Mouse (Mus musculus) skeletal muscle tissue, adult 2 months (tissue): ENCODE data around the gene Zfp787.
"Not testable (repeated sequence)": the region's sequence is repeated elsewhere in the genome, so short reads cannot be mapped to it uniquely, and the experiment has no call there.

Source experiments
- DNase-seq: peaks from one replicate; pipeline ENCODE4 v3.0.0-alpha.2; 2012; ENCODE audit warnings: low read depth, low spot score

Gene Zfp787

GRCm38 (mm10) chr7:6162172-6162571, 6.4 kb upstream of the Zfp787 start:
- DNase-seq, result no peak

- DNase-seq, result no peak
These were observed 5.7 kb upstream of the Zfp787 start for GRCm38 (mm10) chr7:6161541-6161940.

GRCm38 (mm10) chr7:6159604-6160003, 3.8 kb upstream of the Zfp787 start:
- DNase-seq, result no peak

- DNase-seq, result no peak
These were observed 1.7 kb upstream of the Zfp787 start for GRCm38 (mm10) chr7:6157479-6157878.

GRCm38 (mm10) chr7:6156901-6157472, 1.2 kb upstream of the Zfp787 start:
- DNase-seq, result no peak

- DNase-seq, result peak; percentile 86
These were observed 545 bp downstream of the Zfp787 start for GRCm38 (mm10) chr7:6155031-6155872.

GRCm38 (mm10) chr7:6154164-6154563, 1.6 kb downstream of the Zfp787 start:
- DNase-seq, result no peak

GRCm38 (mm10) chr7:6153131-6153530, 2.7 kb downstream of the Zfp787 start:
- no peak for DNase-seq

GRCm38 (mm10) chr7:6152036-6152435, 3.8 kb downstream of the Zfp787 start:
- peak; percentile 86 for DNase-seq

- DNase-seq, result no peak
These were observed 4.5 kb downstream of the Zfp787 start for GRCm38 (mm10) chr7:6151266-6151665.

- no peak for DNase-seq
These were observed 8.1 kb downstream of the Zfp787 start for GRCm38 (mm10) chr7:6147688-6148087.

GRCm38 (mm10) chr7:6146982-6147325, 8.8 kb downstream of the Zfp787 start:
- no peak for DNase-seq

DNA sequence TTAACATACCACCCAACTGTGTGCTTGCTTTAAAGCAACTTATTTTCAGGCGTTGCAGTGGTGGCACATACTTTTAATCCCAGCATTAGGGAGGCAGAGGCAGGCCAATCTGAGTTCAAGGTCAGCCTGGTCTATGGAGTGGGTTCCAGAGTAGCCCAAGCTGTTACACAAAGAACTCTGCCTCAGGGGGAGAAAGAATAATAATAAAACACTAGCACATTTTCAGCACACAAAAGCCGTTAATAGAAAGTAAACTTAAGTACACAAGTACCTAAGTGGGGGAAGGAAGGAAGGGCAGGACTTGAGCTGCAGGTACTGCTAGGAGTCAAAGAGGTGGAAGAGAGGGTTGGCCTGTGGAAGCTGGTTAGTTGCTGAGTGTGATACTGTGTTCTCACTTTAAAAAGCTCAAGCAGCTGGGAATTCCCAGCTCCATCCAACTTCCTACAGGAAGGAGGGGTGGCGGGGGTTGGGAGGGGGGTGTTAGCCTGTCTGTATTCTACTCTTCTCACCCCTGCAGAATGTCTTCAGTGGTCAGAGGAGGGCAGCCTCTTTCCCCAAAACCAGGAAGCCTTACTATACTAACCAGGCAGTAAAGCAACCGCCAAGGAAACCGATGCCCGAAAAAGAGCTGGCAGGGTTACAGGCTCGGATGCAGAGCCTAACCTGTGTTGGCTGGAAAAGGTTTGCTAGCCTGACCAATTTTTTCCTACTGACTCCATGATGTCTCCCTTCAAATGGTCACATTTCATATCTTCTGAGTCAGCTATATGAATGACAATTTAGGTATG, 9.4 kb downstream of the Zfp787 start:
- no peak for DNase-seq

DNA sequence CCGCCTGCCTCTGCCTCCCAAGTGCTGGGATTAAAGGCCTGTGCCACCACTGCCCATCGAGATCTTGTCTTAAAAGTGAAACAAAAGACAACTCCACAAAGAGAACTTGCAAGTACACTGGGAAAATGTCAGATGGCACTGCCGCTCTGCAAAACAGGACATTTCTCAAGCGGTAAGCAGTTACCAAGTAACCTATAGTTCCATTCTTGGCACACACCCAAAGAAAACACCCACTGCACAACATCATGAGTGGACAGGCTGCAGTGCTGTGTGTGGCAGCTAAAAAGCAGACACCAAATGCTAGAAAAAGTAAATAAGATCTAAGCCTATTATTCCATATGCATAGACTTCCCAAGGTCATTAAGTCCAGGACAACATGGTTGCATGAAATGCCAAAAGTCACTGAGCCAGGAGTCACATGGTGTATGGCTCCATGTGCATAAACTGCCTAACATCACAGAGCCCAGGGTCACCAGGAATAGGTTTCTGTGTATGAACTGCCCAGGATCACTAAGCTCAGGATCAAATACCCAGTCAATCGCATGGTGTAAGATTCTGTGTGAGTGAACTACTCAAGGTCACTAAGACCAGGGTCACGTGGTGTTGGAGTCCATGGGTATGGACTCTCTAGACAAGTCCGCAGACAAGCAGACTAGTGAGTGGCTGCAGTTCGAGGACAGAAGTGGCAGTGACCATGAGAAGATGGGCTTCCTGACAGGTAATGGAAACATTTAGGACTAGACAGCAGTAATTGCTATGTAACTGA, 10.2 kb downstream of the Zfp787 start:
- no peak for DNase-seq

DNA sequence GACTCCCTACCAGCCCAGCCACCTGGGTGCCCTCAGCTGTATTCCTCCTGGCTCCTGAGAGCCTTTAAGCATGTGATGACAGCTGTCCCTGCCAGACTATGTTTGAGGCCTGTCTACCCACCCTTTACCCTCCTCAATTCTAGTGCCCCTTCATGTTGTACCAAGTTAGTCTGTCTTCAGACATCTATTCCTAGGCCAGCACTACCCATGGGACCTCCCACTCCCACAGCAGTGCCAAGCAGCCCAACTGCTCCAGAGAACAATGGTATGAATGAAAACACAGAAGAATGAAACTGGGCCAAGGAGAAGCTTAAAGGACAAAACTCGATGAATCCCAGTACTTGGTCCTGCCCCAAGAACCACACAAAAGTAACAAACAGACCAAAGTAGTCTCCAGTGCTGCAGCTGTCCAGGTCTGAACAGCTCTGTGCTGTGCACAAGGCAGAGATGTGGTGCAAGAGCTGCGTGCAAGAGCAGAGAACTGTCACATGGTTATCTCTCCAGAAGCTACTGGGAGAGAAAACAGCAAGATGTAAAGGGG, 11.7 kb downstream of the Zfp787 start:
- DNase-seq, result no peak

GRCm38 (mm10) chr7:6139295-6139694, 16.5 kb downstream of the Zfp787 start:
- no peak for DNase-seq

DNA sequence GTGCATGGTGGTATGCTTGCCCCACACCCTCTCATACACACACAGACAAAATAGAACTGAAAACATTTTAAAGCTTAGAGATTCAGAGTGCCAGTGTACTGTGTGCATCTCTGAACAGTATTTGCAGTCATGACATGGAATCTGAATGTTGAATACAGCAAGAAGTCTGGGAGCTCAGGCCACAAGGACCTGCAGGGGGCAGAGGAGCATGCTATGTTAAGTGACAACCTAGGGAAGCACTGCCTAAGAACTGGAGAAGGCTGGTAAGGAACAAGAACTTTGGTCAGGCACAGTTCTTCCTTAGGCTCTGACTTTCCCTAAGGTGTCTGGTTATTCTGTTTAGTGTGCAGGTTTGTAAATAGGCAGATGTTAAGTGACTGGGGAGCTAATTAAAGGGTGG, 19.3 kb downstream of the Zfp787 start:
- no peak for DNase-seq

DNA sequence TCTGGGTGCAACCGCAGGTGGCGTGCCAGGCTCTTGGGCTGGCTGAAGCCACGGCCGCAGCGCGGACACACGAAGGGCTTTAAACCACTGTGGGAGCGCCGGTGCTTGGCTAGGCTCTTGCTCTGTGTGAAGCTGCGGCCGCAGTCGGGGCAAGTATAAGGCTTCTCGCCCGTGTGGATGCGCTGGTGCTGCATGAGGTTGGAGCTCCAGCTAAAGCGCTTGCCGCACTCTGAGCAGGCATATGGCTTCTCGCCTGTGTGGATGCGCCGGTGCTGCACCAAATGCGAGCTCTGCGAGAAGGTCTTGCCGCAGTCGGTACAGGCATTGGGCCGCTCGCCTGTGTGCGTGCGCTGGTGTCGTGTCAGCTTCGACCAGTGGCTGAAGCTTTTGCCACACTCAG, 23.2 kb downstream of the Zfp787 start:
- DNase-seq, result no peak

DNA sequence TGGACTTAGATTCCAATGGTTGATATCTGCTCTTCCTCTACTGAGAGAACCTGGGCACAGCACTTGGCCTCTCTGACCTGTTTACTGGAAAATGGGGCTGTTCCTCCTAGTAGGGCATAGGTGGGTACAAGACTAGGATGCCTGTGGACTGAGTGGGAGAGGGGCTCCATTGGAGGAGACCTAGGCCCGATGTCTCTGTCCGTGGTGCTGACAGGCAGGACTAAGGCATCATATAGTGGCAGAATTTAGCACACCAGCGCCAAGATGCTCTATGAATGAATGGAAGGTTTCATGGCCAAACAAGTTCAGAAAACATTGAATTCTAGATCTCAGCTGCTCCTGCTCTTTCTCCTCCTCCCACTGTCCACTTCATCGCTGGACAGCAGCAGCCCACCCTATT, 25.5 kb downstream of the Zfp787 start:
- no peak for DNase-seq

- DNase-seq, result peak; percentile 81
These were observed 28.9 kb downstream of the Zfp787 start for GRCm38 (mm10) chr7:6126690-6127448.

DNA sequence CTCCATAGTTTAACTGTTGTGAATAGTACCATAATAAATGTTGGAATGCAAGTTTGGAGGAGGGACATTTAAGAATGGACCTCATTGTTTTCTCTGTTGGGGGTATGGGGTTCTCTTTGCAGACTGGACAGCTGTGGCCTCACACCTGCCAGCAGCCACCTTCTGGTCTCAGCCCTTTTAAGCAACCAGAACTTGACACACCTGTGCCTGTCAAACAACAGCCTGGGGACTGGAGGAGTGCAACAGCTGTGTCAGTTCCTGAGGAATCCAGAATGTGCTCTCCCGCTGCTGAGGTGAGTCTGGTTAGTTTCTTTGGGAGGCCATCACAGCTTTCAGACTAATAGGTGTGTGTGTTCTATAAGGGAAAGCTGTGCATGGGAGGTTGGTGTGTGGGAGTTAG, 34.7 kb downstream of the Zfp787 start:
- not testable (repeated sequence) for DNase-seq
